Mouse (Mus musculus): ENCODE data around the gene Neu3. TPM values are rescaled to one million over a fixed set of nuclear protein-coding genes. Genes with fewer than 3 reads are reported as not detected.

The Neu3 gene
- 3.7 and 6.1 TPM in 2 replicates for total RNA-seq (2017)

GRCm38 (mm10) chr7:99828083-99828570 is at the start of gene Neu3:
TSS of gene Neu3 (minus strand) at chr7:99828417.
- peak; percentile 98 to 100 for ATAC-seq (replicated peaks in 1 of 2; ENCODE audit: insufficient read depth in 1 of 2, low FRiP score in 2 of 2, low TSS enrichment in 1 of 2, low read depth in 1 of 2, poor library complexity in 2 of 2, severe bottlenecking in 2 of 2)

DNA sequence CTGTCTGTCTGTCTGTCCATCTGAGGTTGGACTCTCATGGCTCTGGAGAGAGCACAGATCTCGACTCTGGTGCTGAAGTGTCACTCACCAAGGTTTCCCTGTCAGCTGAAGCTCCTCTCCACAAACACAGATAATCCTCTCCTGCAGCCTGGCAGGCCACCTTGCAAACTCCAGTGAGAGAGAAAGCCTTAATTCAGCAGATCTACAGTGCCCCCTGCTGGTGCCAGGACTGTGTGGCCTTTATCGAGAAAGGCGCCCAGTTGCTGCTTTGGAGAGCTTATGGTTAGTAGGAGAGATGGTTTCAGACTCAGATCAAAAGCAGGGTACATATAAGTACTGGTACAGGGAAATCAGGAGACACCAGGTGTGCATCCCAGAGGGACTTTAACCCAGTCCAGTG is 48.1 kb upstream of the Neu3 start:
- ATAC-seq (replicated peaks in 1 of 2; ENCODE audit: insufficient read depth in 1 of 2, low FRiP score in 2 of 2, low TSS enrichment in 1 of 2, low read depth in 1 of 2, poor library complexity in 2 of 2, severe bottlenecking in 2 of 2), result peak; percentile 78 to 84

DNA sequence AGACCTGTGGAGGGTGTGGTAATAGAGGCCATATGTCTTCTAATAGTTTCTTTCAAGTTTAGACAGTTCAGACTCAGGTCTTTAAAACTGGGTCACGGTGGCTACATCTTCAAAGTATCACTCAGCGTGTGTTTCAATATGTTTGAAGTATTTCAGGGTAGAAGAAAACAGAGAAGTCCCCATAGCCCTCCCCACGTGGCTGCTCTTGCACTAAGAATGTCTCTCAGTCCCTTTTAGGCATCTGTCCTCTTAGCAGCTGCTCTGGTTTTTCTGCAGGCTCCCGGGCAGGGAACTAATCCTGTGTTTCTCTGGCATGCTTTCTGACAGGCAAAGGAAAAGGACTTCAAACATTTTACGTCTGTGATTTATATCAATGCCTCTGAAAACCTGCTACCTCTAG is 47.7 kb upstream of the Neu3 start:
- ATAC-seq (replicated peaks in 1 of 2; ENCODE audit: insufficient read depth in 1 of 2, low FRiP score in 2 of 2, low TSS enrichment in 1 of 2, low read depth in 1 of 2, poor library complexity in 2 of 2, severe bottlenecking in 2 of 2), result no peak

DNA sequence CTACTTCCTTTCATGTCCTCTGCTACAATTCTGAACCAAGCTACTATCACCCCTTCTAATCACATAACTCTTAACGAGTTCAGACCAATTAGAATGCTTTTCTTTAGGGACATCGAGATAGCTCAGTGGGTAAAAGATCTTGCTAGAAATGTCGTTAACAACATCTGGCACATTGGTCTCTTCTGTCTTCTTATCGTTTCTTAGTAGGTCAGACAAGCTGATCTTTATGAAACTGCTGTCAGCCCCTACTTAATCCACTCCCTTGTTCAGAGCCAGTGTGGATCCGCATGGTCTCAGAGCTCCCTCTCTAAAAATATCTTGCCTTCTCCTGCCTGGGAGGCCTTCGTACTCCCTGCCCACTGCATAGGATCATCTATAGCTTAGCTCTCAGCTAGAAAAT is 45.7 kb upstream of the Neu3 start:
- ATAC-seq (replicated peaks in 1 of 2; ENCODE audit: insufficient read depth in 1 of 2, low FRiP score in 2 of 2, low TSS enrichment in 1 of 2, low read depth in 1 of 2, poor library complexity in 2 of 2, severe bottlenecking in 2 of 2), result no peak

DNA sequence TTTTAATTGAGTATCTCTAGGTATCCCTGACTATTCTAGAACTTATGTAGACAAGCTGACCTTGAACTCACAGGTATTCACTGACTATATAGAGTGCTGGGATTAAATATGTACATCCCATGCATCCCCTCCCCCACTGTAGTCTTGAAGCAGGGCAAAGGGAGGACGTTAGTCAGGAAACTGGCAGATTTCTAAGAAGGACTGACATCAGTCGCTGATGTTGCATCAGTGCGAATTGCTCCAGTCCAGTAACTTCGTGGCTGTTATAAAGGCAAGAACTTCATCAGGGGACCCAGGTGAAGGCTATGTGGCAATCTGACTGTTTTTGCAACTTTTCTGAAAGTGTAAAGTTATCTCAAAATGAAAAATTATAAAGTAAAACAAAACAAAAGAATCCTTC is 41.1 kb upstream of the Neu3 start:
- no peak for ATAC-seq (replicated peaks in 1 of 2; ENCODE audit: insufficient read depth in 1 of 2, low FRiP score in 2 of 2, low TSS enrichment in 1 of 2, low read depth in 1 of 2, poor library complexity in 2 of 2, severe bottlenecking in 2 of 2)

DNA sequence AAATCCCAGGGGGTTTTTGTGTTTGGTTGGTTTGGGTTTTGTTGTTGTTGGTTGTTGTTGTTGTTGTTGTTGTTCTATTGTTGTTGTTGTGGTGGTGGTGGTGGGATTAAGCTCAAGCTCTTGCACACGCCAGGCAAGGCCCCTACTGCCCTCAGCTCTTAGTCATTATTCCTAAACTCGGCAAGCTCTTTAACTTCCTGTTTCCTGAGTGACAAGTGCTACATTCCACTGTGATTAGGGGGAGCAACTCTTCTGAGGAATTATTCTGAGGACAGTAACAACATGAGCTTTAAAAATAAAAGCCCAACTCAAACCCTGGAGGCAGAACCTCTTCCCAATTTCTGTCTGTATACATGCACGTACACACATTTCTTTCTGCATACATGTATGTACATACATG is 37.0 kb upstream of the Neu3 start:
- peak; percentile 51 to 56; a peak in 2 of 4 replicates for ATAC-seq (replicated peaks in 1 of 2; ENCODE audit: insufficient read depth in 1 of 2, low FRiP score in 2 of 2, low TSS enrichment in 1 of 2, low read depth in 1 of 2, poor library complexity in 2 of 2, severe bottlenecking in 2 of 2)

GRCm38 (mm10) chr7:99864241-99865028 is 36.2 kb upstream of the Neu3 start:
- no peak for ATAC-seq (replicated peaks in 1 of 2; ENCODE audit: insufficient read depth in 1 of 2, low FRiP score in 2 of 2, low TSS enrichment in 1 of 2, low read depth in 1 of 2, poor library complexity in 2 of 2, severe bottlenecking in 2 of 2)

GRCm38 (mm10) chr7:99863362-99863761 is 35.1 kb upstream of the Neu3 start, which contains the start of gene Spcs2:
TSS of gene Spcs2 (minus strand) at chr7:99863462.
- no peak for ATAC-seq (replicated peaks in 1 of 2; ENCODE audit: insufficient read depth in 1 of 2, low FRiP score in 2 of 2, low TSS enrichment in 1 of 2, low read depth in 1 of 2, poor library complexity in 2 of 2, severe bottlenecking in 2 of 2)

- ATAC-seq (replicated peaks in 1 of 2; ENCODE audit: insufficient read depth in 1 of 2, low FRiP score in 2 of 2, low TSS enrichment in 1 of 2, low read depth in 1 of 2, poor library complexity in 2 of 2, severe bottlenecking in 2 of 2), result peak; percentile 99
Measured at GRCm38 (mm10) chr7:99858813-99859585, 30.8 kb upstream of the Neu3 start, which contains the start of gene Xrra1. TSS of gene Xrra1 (plus strand) at chr7:99859116.

GRCm38 (mm10) chr7:99858175-99858812 is 30.1 kb upstream of the Neu3 start:
- ATAC-seq (replicated peaks in 1 of 2; ENCODE audit: insufficient read depth in 1 of 2, low FRiP score in 2 of 2, low TSS enrichment in 1 of 2, low read depth in 1 of 2, poor library complexity in 2 of 2, severe bottlenecking in 2 of 2), result peak in 1 of 2 experiments; percentile 6; a peak in 1 of 4 replicates

- ATAC-seq (replicated peaks in 1 of 2; ENCODE audit: insufficient read depth in 1 of 2, low FRiP score in 2 of 2, low TSS enrichment in 1 of 2, low read depth in 1 of 2, poor library complexity in 2 of 2, severe bottlenecking in 2 of 2), result no peak
Measured at GRCm38 (mm10) chr7:99856266-99856861, 28.1 kb upstream of the Neu3 start.

DNA sequence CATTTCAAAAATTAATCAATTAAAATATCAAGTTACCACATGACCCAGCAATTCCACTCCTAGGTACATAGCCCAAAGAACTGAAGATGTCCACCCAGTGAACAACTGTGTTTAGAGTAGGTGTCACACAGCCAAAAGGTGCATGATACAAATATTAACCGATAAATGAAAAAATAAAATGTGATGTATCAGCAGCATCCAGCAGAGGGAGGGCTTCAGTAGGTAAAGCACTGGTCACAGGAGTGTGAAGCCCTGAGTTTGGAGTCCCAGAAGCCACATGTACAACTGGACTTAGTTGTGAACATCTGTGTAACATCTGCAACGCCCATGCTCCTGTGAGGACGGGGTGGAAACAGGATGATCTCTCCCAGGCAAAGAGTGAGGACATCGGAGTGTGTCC is 26.1 kb upstream of the Neu3 start:
- ATAC-seq (replicated peaks in 1 of 2; ENCODE audit: insufficient read depth in 1 of 2, low FRiP score in 2 of 2, low TSS enrichment in 1 of 2, low read depth in 1 of 2, poor library complexity in 2 of 2, severe bottlenecking in 2 of 2), result no peak

DNA sequence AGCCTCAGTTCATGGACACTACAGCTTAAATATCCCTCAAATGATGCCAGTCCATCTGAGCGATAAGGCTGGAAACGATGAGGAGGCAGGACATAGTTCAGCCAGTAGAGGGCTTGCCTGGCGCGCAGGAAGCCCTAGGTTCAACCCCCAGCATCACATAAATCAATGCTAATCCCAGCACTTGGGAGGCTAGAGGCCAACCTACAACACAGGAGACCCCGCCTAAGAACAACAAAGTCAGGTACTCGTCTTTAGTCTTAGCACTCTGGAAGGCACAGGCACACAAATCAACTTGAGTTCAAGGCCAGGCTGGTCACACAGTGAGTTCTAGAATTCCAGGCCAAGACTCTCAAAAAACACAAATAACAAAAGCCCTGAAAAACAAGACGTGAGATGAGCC is 25.1 kb upstream of the Neu3 start:
- ATAC-seq (replicated peaks in 1 of 2; ENCODE audit: insufficient read depth in 1 of 2, low FRiP score in 2 of 2, low TSS enrichment in 1 of 2, low read depth in 1 of 2, poor library complexity in 2 of 2, severe bottlenecking in 2 of 2), result no peak

DNA sequence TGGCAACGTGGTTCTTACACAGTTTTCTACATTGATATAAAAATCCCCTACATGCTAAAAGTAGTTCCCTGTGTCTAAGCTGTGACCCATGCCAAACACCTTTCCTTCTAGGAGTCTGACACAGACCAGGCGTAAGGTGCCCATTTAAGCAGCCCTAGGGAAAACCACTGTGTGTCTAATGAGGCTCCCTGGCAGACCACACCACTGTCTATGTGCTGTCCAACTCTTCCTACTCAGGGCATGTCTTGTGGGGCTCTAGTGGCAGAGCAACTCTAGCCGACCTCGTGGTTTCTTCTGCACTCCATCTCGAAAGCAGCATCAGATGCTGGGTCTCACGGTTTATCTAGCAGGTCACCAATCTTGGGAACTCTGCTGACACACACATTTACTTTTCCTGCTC is 23.4 kb upstream of the Neu3 start:
- ATAC-seq (replicated peaks in 1 of 2; ENCODE audit: insufficient read depth in 1 of 2, low FRiP score in 2 of 2, low TSS enrichment in 1 of 2, low read depth in 1 of 2, poor library complexity in 2 of 2, severe bottlenecking in 2 of 2), result no peak

DNA sequence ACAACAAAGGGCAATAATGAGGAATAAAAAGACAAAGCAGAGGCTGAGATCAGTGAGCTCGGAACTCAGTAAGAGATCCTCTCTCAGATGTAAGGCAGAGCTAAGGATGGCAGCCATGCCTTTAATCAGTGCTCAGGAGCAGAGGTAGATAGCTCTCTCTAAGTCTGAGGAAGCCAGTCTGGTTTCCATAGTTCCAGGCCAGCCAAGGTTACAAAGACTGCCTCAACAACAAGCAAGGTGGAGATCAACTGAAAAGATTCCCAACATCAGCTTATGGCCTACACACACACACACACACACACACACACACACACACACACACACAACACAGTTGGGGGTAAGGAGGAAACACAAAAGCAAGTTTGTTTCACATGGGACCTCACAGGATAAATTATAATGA is 22.9 kb upstream of the Neu3 start:
- no peak for ATAC-seq (replicated peaks in 1 of 2; ENCODE audit: insufficient read depth in 1 of 2, low FRiP score in 2 of 2, low TSS enrichment in 1 of 2, low read depth in 1 of 2, poor library complexity in 2 of 2, severe bottlenecking in 2 of 2)

DNA sequence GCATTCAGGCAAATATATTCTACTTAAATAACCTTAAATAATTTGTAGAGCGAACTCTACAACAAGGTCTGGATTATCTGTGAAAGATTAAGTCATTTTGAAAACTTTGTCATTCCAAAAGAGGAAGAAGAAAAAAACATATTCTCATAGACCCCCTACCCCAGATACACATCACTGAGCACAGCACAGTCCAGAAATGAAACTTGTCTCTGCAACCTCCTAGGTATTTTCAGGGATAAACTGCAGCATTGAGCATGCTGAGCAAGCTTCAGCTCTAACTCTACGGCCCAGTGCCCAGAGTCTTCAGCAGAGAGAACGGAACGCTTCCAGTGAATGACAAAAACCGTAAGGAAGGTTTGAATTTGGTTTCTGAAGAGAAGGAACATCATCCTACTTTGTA is 22.3 kb upstream of the Neu3 start:
- no peak for ATAC-seq (replicated peaks in 1 of 2; ENCODE audit: insufficient read depth in 1 of 2, low FRiP score in 2 of 2, low TSS enrichment in 1 of 2, low read depth in 1 of 2, poor library complexity in 2 of 2, severe bottlenecking in 2 of 2)

- ATAC-seq (replicated peaks in 1 of 2; ENCODE audit: insufficient read depth in 1 of 2, low FRiP score in 2 of 2, low TSS enrichment in 1 of 2, low read depth in 1 of 2, poor library complexity in 2 of 2, severe bottlenecking in 2 of 2), result no peak
Measured at GRCm38 (mm10) chr7:99845533-99846236, 17.5 kb upstream of the Neu3 start.
